Mouse (Mus musculus): ENCODE measurements around the gene Rpl24.

DNA sequence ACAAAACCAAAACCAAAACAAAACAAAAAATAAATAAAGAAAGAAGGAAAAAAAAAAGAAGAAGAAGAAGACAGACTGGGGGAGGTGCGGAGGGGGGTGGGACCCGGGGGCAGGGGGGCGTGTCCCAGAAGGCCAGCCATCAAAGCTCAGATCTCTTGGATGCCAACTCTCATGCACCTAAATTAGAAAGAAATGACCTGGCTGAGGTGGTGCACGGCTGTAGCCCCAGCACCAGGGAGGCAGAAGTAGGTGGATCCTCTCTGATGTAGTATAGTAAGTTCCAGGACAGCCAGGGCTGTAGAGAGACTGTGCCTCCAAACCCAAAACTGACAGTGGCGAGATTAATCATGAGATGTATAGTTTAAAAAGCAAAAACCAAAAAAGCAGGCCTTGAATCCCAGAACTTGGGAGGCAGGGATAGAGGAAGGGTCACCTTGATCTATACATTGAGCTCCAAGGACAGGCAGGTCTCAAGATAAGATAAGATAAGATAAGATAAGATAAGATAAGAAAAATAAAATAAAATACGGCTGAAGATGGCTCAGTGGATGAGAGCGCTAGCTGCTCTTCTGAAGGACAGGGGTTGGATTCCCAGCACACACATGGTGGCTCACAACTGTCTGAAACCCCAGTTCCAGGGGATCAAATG lies 14.3 kb upstream of the Rpl24 start:
- TF ChIP-seq CTCF (conservative IDR thresholded peaks at IDR 0.05; ENCODE audit: low read length) (no peak), POU5F1 (IDR thresholded peaks at IDR 0.05; ENCODE audit: borderline replicate concordance, low read length) (no peak), NANOG (IDR thresholded peaks at IDR 0.05; ENCODE audit: borderline replicate concordance, low read length) (no peak)

All from E14TG2a.4 (cell line).